Mouse (Mus musculus): ENCODE measurements at regions not wholly inside any gene's neighbourhood (a gene's known extent, or its start where the extent isn't known, plus 50 kb on each side); places are given as distances from the start of the nearest gene placed in this dataset.

- TF ChIP-seq CTCF (IDR thresholded peaks at IDR 0.05; ENCODE audit: extremely low read depth, insufficient read depth, low read length) (no peak), POLR2A (IDR thresholded peaks at IDR 0.05; ENCODE audit: extremely low read depth, insufficient read depth, low read length) (no peak)
These were observed 211.4 kb upstream of the Slc39a10 start for GRCm38 (mm10) chr1:47104055-47104454.
